Mouse (Mus musculus) lung, adult 18-20 months (tissue): ENCODE measurements around the gene Ifne.
"Not testable (repeated sequence)": the region's sequence is repeated elsewhere in the genome, so short reads cannot be mapped to it uniquely, and the experiment has no call there.

Experiments used
- DNase-seq, 2 experiments: peaks; one replicate each; pipeline ENCODE4 v3.0.0; 2022; ENCODE audit warnings: mixed read lengths in 2 of 2

Gene Ifne

GRCm38 (mm10) chr4:88867366-88867925 lies 12.6 kb downstream of the Ifne start:
- peak; percentile 69 to 75 for DNase-seq

GRCm38 (mm10) chr4:88865011-88865569 lies 14.9 kb downstream of the Ifne start:
- no peak for DNase-seq

GRCm38 (mm10) chr4:88864599-88864998 lies 15.4 kb downstream of the Ifne start:
- DNase-seq = peak; percentile 14 to 27

- DNase-seq = no peak
Observed at GRCm38 (mm10) chr4:88863309-88863708, 16.7 kb downstream of the Ifne start.

GRCm38 (mm10) chr4:88859214-88859613 lies 20.8 kb downstream of the Ifne start:
- no peak for DNase-seq

DNA sequence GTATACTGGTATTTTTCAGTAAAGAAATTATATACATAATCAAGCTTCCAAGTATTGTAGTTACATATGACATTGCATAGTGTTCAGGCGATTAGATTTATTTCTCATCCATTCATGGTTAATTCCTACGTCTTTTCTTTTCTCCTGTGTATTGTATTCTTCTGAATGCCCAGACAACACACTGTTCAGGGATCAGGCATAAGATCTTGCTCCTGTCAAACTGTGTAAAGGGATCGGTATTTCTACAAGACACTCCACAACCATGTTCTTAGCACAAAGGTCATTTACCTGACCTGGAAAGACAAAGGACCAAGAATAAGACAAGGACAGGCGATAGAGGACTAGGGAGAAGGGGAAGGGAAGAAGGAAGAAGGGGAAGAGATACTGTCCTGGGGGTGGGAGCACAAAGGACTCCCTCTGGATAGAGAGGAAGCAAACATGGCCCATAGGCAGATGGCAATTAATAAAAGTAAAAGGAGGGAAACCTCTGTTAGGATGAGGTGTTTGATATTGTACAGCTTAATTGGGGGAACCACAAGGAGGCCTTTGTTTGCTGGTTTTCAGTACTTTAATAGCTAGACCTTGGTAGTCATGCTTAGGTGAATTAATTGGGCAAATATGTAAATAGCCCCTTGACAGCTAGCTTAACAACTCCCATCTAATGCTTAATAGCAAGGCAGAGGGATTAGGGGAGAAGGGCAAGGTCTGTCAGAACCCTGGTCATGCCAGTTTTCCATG lies 28.8 kb downstream of the Ifne start:
- DNase-seq = no peak

- no peak for DNase-seq
Observed at GRCm38 (mm10) chr4:88849698-88850097, 30.3 kb downstream of the Ifne start, which contains the start of gene Ifna1. Ifna1 (plus strand) TSS chr4:88850087.

DNA sequence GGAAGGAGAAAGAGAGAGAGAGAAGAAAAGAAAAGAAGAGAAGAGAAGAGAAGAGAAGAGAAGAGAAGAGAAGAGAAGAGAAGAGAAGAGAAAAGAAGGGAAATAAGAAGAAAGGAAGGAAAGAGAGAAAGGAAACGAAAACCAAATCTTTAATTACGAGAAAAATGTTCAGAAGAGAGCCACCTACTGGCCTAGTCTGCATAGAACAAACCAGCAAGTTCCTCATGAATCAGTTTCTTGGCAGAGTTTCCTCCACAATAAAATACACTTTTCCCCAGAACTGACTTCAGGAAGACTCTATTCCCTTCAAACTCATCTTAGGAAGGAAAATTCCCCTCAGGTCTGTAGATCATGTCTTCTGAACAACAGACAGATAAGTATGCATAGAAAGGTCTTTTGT lies 34.7 kb downstream of the Ifne start:
- no peak for DNase-seq

DNA sequence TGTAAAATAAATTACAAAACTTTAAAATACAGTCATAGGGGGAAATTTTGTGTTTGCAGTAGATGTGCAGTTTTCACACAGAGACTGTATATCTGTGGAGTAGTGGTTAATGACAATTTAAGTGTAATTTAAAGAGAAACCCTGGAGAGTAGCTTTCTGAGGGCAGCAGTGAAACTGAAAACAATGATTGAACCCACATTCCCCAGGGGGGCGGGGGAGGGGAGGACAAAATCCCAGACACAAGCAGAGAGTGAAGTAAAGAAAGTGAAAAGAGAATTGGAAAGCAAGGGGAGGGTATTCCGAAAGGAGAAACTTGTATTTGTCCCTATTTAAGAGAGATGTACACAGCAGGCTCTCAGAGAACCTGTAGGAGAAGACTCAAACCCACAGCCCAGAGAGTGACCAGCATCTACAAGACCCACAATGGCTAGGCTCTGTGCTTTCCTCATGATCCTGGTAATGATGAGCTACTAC lies 38.5 kb downstream of the Ifne start, which contains the start of gene Ifna4:
Gene Ifna4, plus strand, starts transcription at position 424 of the 474 bp plus-strand sequence.
- no peak for DNase-seq

DNA sequence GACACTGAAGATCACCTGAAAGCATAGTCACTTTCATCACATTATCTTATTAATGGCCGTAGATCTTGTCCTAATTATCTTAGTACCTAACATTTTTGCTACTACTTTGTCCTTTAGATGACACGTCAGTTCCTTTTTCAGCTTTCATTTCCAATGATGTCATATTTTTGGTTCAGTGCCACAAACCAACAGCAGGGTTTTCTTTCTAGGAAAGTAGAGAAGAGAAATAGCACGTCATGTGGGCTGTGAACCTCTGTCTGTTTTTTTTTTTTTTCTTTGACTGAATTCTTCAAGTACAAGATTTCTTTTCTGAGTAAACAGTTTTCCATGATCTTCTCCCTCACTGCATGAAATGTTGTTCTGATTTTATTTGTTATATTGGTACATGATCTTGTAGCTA lies 39.9 kb downstream of the Ifne start:
- DNase-seq = no peak

DNA sequence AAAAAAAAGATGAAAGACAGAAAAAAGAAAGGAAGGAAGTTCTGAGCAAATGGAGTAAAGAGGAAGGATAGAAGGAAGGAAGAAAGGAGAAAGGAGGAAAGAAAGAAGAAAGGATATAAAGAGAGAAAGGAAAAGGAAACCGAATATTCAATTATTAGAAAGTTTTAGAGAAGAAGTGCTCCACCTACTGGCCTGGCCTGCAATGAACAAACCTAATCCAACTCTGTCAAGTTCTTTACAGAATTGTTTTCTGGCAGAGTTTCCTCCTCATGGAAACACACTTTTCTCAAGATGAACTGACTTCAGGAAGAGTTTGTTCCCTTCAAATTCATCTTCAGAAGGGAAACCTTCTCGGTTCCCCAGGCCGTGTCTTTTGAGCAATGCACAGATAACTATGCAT lies 41.2 kb downstream of the Ifne start:
- no peak for DNase-seq

DNA sequence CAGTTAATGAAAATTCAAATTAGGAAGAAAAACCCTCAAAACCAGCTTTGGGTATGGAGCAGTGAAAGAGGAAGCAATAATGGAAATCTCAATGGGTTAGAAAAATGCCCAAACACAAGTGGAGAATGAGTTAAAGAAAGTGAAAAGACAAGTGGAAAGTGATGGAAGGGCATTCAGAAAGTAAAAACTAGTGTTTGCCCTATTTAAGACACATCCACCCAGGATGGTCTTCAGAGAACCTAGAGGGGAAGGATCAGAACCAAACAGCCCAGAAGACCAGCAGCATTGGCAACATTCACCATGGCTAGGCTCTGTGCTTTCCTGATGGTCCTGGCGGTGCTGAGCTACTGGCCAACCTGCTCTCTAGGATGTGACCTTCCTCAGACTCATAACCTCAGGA lies 44.8 kb downstream of the Ifne start, which contains the start of gene Ifna5:
Gene Ifna5, plus strand, starts transcription at position 301 of the 400 bp plus-strand sequence.
- DNase-seq = not testable (repeated sequence)

DNA sequence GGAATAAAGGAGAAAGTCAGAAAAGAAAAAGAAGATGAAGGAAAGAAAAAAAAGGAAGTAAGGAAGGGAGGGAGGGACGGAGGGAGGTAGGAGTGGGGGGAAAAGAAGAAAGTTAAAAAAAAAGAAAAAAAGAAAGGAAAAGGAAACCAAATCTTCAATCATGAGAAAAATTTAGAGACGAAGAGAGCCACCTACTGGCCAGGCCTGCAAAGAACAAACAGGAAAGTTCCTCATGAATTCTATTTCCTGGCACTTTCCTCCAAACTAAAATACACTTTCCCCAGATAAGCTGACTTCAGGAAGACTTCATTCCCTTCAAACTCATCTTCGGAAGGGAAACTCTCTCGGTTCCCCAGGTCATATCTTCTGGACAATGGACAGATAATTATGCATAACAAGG lies 49.5 kb downstream of the Ifne start:
- no peak for DNase-seq
